Mouse (Mus musculus): Measurements from ENCODE around the gene Slc12a6. TPM values are rescaled to one million over a fixed set of nuclear protein-coding genes. Genes with fewer than 3 reads are reported as not detected.

Gene Slc12a6
- polyA plus RNA-seq, 1 experiment from 2014 or later = 10.5 TPM

GRCm38 (mm10) chr2:112241787-112242186, 23.8 kb upstream of the Slc12a6 start:
- Histone ChIP-seq H3K4me1 (peaks cover 25% of the 10 kb centered on the region), H3K9ac (no peak overlapping the region), H3K4me3 (replicated peaks) (no peak overlapping the region), H3K4me2 (no peak overlapping the region), H3K36me3 (no peaks in the 10 kb centered on the region; the same call in 1 of the 2 replicates), H3K27me3 (replicated peaks) (no peaks in the 10 kb centered on the region), H3K9me3 (no peaks in the 10 kb centered on the region), H3K27ac (no peak overlapping the region)
- no peak for ATAC-seq (ENCODE audit: insufficient read depth, low FRiP score, low read depth)
- 74% methylated on average over 14 of the region's 14 CpGs for WGBS

- Histone ChIP-seq H3K9me3 (no peaks in the 10 kb centered on the region), H3K27ac (peak overlapping the region; percentile 18; the same call in 1 of the 2 replicates), H3K9ac (no peak overlapping the region), H3K36me3 (no peaks in the 10 kb centered on the region; the same call in 1 of the 2 replicates), H3K27me3 (replicated peaks) (no peaks in the 10 kb centered on the region), H3K4me1 (peaks cover 20% of the 10 kb centered on the region), H3K4me2 (no peak overlapping the region), H3K4me3 (replicated peaks) (no peak overlapping the region)
- peak; percentile 38; the same call in 1 of the 2 replicates for ATAC-seq (ENCODE audit: insufficient read depth, low FRiP score, low read depth)
- WGBS = 70% methylated on average over 5 of the region's 5 CpGs
These were observed 20.3 kb upstream of the Slc12a6 start for GRCm38 (mm10) chr2:112245307-112245706.

- no peaks in the 10 kb centered on the region for H3K27me3 ChIP-seq (replicated peaks)
- no peak overlapping the region for H3K27ac ChIP-seq
- no peak overlapping the region for H3K4me2 ChIP-seq
- no peak overlapping the region for H3K4me3 ChIP-seq (replicated peaks)
- no peaks in the 10 kb centered on the region; the same call in 1 of the 2 replicates for H3K36me3 ChIP-seq
- H3K9me3 ChIP-seq = no peaks in the 10 kb centered on the region
- H3K9ac ChIP-seq = no peak overlapping the region
- peaks cover 12% of the 10 kb centered on the region; the same call in 1 of the 2 replicates for H3K4me1 ChIP-seq
- WGBS = 78% methylated on average over 6 of the region's 6 CpGs
- peak; percentile 37 for ATAC-seq (ENCODE audit: insufficient read depth, low FRiP score, low read depth)
These were observed 19.4 kb upstream of the Slc12a6 start for GRCm38 (mm10) chr2:112246193-112246592.

GRCm38 (mm10) chr2:112247323-112247722, 18.3 kb upstream of the Slc12a6 start:
- WGBS = 80% methylated on average over 10 of the region's 10 CpGs
- H3K27ac ChIP-seq = no peak overlapping the region
- ATAC-seq (ENCODE audit: insufficient read depth, low FRiP score, low read depth) = no peak
- H3K4me1 ChIP-seq = peaks cover 12% of the 10 kb centered on the region; the same call in 1 of the 2 replicates
- no peaks in the 10 kb centered on the region for H3K27me3 ChIP-seq (replicated peaks)
- H3K9ac ChIP-seq = no peak overlapping the region
- H3K4me2 ChIP-seq = no peak overlapping the region
- H3K4me3 ChIP-seq (replicated peaks) = no peak overlapping the region
- H3K9me3 ChIP-seq = no peaks in the 10 kb centered on the region
- H3K36me3 ChIP-seq = no peaks in the 10 kb centered on the region; the same call in 1 of the 2 replicates

- peaks cover 5% of the 10 kb centered on the region; the same call in 1 of the 2 replicates for H3K4me1 ChIP-seq
- H3K36me3 ChIP-seq = no peaks in the 10 kb centered on the region; the same call in 1 of the 2 replicates
- no peak overlapping the region for H3K9ac ChIP-seq
- ATAC-seq (ENCODE audit: insufficient read depth, low FRiP score, low read depth) = no peak
- no peak overlapping the region for H3K4me2 ChIP-seq
- 86% methylated on average over 10 of the region's 10 CpGs for WGBS
- no peaks in the 10 kb centered on the region for H3K27me3 ChIP-seq (replicated peaks)
- H3K4me3 ChIP-seq (replicated peaks) = no peak overlapping the region
- no peak overlapping the region for H3K27ac ChIP-seq
- no peaks in the 10 kb centered on the region for H3K9me3 ChIP-seq
These were observed 15.7 kb upstream of the Slc12a6 start for GRCm38 (mm10) chr2:112249780-112250453.

GRCm38 (mm10) chr2:112254675-112255515, 10.7 kb upstream of the Slc12a6 start:
- 52% methylated on average over 7 of the region's 7 CpGs for WGBS
- Histone ChIP-seq H3K27ac (no peak overlapping the region), H3K4me2 (no peak overlapping the region), H3K27me3 (replicated peaks) (no peaks in the 10 kb centered on the region; the same call in 1 of the 2 replicates), H3K9ac (no peak overlapping the region), H3K36me3 (no peaks in the 10 kb centered on the region), H3K4me3 (replicated peaks) (no peak overlapping the region), H3K9me3 (no peaks in the 10 kb centered on the region), H3K4me1 (no peaks in the 10 kb centered on the region)
- peak; percentile 32; the same call in 1 of the 2 replicates for ATAC-seq (ENCODE audit: insufficient read depth, low FRiP score, low read depth)

GRCm38 (mm10) chr2:112259241-112259962, 6.2 kb upstream of the Slc12a6 start, which contains the start of gene Nutm1:
Gene Nutm1 (minus strand): TSS chr2:112259291.
- WGBS = 70% methylated on average over 10 of the region's 10 CpGs
- no peaks in the 10 kb centered on the region for H3K9me3 ChIP-seq
- H3K4me2 ChIP-seq = no peak within 1 kb of the TSS
- H3K27me3 ChIP-seq (replicated peaks) = no peaks in the 10 kb centered on the region; the same call in 1 of the 2 replicates
- H3K4me3 ChIP-seq (replicated peaks) = no peak within 1 kb of the TSS
- ATAC-seq (ENCODE audit: insufficient read depth, low FRiP score, low read depth) = no peak
- H3K4me1 ChIP-seq = peaks cover 10% of the 10 kb centered on the region
- H3K9ac ChIP-seq = no peak within 1 kb of the TSS
- no peak within 1 kb of the TSS for H3K27ac ChIP-seq
- no peaks in the 10 kb centered on the region for H3K36me3 ChIP-seq

- no peaks in the 10 kb centered on the region for H3K9me3 ChIP-seq
- no peaks in the 10 kb centered on the region for H3K27me3 ChIP-seq (replicated peaks)
- H3K4me1 ChIP-seq = peaks cover 10% of the 10 kb centered on the region
- peak within 1 kb of the TSS; percentile 57 for H3K4me3 ChIP-seq (replicated peaks)
- peak within 1 kb of the TSS; percentile 68 for H3K4me2 ChIP-seq
- peak within 1 kb of the TSS; percentile 74 for H3K27ac ChIP-seq
- WGBS = under 1% methylated on average over 36 of the region's 36 CpGs
- peak within 1 kb of the TSS; percentile 33 for H3K9ac ChIP-seq
- ATAC-seq (ENCODE audit: insufficient read depth, low FRiP score, low read depth) = peak; percentile 60; the same call in 1 of the 2 replicates
- no peaks in the 10 kb centered on the region for H3K36me3 ChIP-seq
These were observed 3.6 kb upstream of the Slc12a6 start, which contains the start of gene Nop10 for GRCm38 (mm10) chr2:112261748-112262653. Gene Nop10 (plus strand): TSS chr2:112261926.

GRCm38 (mm10) chr2:112262779-112263295, 2.8 kb upstream of the Slc12a6 start:
- H3K36me3 ChIP-seq = no peaks in the 10 kb centered on the region
- H3K9me3 ChIP-seq = no peaks in the 10 kb centered on the region
- H3K9ac ChIP-seq = peak overlapping the region; percentile 33; the same call in 1 of the 2 replicates
- peaks cover 10% of the 10 kb centered on the region for H3K4me1 ChIP-seq
- H3K4me2 ChIP-seq = peak overlapping the region; percentile 68
- no peaks in the 10 kb centered on the region for H3K27me3 ChIP-seq (replicated peaks)
- H3K27ac ChIP-seq = no peak overlapping the region
- ATAC-seq (ENCODE audit: insufficient read depth, low FRiP score, low read depth) = no peak
- 35% methylated on average over 4 of the region's 4 CpGs for WGBS
- H3K4me3 ChIP-seq (replicated peaks) = peak overlapping the region; percentile 57

GRCm38 (mm10) chr2:112264364-112264763, 1.3 kb upstream of the Slc12a6 start:
- H3K9me3 ChIP-seq = no peaks in the 10 kb centered on the region
- H3K4me3 ChIP-seq (replicated peaks) = no peak overlapping the region
- H3K9ac ChIP-seq = no peak overlapping the region
- H3K4me2 ChIP-seq = no peak overlapping the region
- H3K36me3 ChIP-seq = no peaks in the 10 kb centered on the region
- 74% methylated on average over 4 of the region's 4 CpGs for WGBS
- ATAC-seq (ENCODE audit: insufficient read depth, low FRiP score, low read depth) = no peak
- H3K4me1 ChIP-seq = peaks cover 10% of the 10 kb centered on the region
- no peak overlapping the region for H3K27ac ChIP-seq
- no peaks in the 10 kb centered on the region for H3K27me3 ChIP-seq (replicated peaks)
